Mouse (Mus musculus) midbrain, embryonic 15.5 days (tissue): ENCODE results near the gene Ttll3. TPM values are rescaled to one million over a fixed set of nuclear protein-coding genes. Genes with fewer than 3 reads are reported as not detected.
A peak's percentile ranks its signal among the peaks of the same experiment; 100 is the strongest.

Source experiments
- ATAC-seq: fragments of 200-750 bp; cut with Nextera tagmentation; replicated peaks from 2 replicates; pipeline ENCODE4 v1.8.0; 2017; ENCODE audit warnings: moderate TSS enrichment
- H3K27ac ChIP-seq: fragments of 300-500 bp; sonication (generic); 2 replicates; pipeline ENCODE4 v1.5.1; 2015; ENCODE audit warnings: mild to moderate bottlenecking, inconsistent platforms
- H3K27me3 ChIP-seq: fragments of 300-500 bp; sonication (generic); replicated peaks from 2 replicates; pipeline ENCODE4 v1.6.1; 2015; ENCODE audit warnings: inconsistent platforms
- H3K36me3 ChIP-seq: fragments of 300-500 bp; sonication (generic); replicated peaks from 2 replicates; pipeline ENCODE4 v1.6.1; 2015; ENCODE audit warnings: inconsistent platforms
- H3K4me1 ChIP-seq: fragments of 300-500 bp; sonication (generic); 2 replicates; pipeline ENCODE4 v1.6.1; 2015; ENCODE audit warnings: inconsistent platforms
- H3K4me2 ChIP-seq: fragments of 300-500 bp; sonication (generic); 2 replicates; pipeline ENCODE4 v1.6.1; 2015; ENCODE audit warnings: inconsistent platforms, mild to moderate bottlenecking, moderate library complexity
- H3K4me3 ChIP-seq: fragments of 300-500 bp; sonication (generic); 2 replicates; pipeline ENCODE4 v1.5.1; 2015; ENCODE audit warnings: mild to moderate bottlenecking, inconsistent platforms
- H3K9ac ChIP-seq: fragments of 300-500 bp; sonication (generic); 2 replicates; pipeline ENCODE4 v1.6.1; 2015; ENCODE audit warnings: mild to moderate bottlenecking, inconsistent platforms
- H3K9me3 ChIP-seq: fragments of 300-500 bp; sonication (generic); 2 replicates; pipeline ENCODE4 v1.6.1; 2016; ENCODE audit warnings: inconsistent platforms
- WGBS: fragments of 180-500 bp; shearing (Covaris S2); methylation state at CpG from one replicate; pipeline ENCODE4 v1.1.7; 2015; ENCODE audit warnings: mixed read lengths; 5-methylcytosine and 5-hydroxymethylcytosine counted together
- polyA plus RNA-seq: library from polyadenylated mRNA; unstranded; fragments of >200 nt; fragmentation: Nextera tagmentation; extraction: Ambion mirVana; gene quantifications from 2 replicates; pipeline ENCODE4 v1.2.1, GENCODE M21; 2015

Gene Ttll3
- polyA plus RNA-seq, 1 experiment from 2014 or later = 15.1 TPM

- WGBS = 80% methylated on average over 3 of the region's 3 CpGs
- ATAC-seq = no peak
- H3K4me1 ChIP-seq = no peaks in the 10 kb centered on the region
These were observed 40.9 kb downstream of the Ttll3 start for GRCm38 (mm10) chr6:113429965-113430364.

GRCm38 (mm10) chr6:113430846-113431245 is 41.8 kb downstream of the Ttll3 start:
- Histone ChIP-seq H3K9me3 (no peaks in the 10 kb centered on the region), H3K9ac (no peak overlapping the region), H3K4me2 (no peak overlapping the region), H3K27me3 (no peaks in the 10 kb centered on the region), H3K4me3 (no peak overlapping the region), H3K4me1 (no peaks in the 10 kb centered on the region), H3K27ac (no peak overlapping the region), H3K36me3 (no peaks in the 10 kb centered on the region)
- no peak for ATAC-seq
- WGBS = 73% methylated on average over 3 of the region's 3 CpGs

More at GRCm38 (mm10) chr6:113429965-113430364, 40.9 kb downstream of the Ttll3 start:
- no peak overlapping the region for H3K4me2 ChIP-seq
- H3K4me3 ChIP-seq = no peak overlapping the region
- H3K9me3 ChIP-seq = no peaks in the 10 kb centered on the region
- no peaks in the 10 kb centered on the region for H3K36me3 ChIP-seq
- H3K27me3 ChIP-seq = no peaks in the 10 kb centered on the region
- H3K9ac ChIP-seq = no peak overlapping the region
- no peak overlapping the region for H3K27ac ChIP-seq

- H3K27ac ChIP-seq = no peak overlapping the region
- no peaks in the 10 kb centered on the region for H3K4me1 ChIP-seq
- H3K4me3 ChIP-seq = no peak overlapping the region
- ATAC-seq = no peak
- no peaks in the 10 kb centered on the region for H3K27me3 ChIP-seq
- WGBS = 63% methylated on average over 3 of the region's 3 CpGs
- no peak overlapping the region for H3K4me2 ChIP-seq
- no peaks in the 10 kb centered on the region for H3K36me3 ChIP-seq
- no peak overlapping the region for H3K9ac ChIP-seq
- H3K9me3 ChIP-seq = no peaks in the 10 kb centered on the region
These were observed 42.7 kb downstream of the Ttll3 start for GRCm38 (mm10) chr6:113431801-113432200.

- Histone ChIP-seq H3K4me1 (no peaks in the 10 kb centered on the region), H3K9me3 (no peaks in the 10 kb centered on the region), H3K36me3 (no peaks in the 10 kb centered on the region), H3K27ac (no peak overlapping the region), H3K9ac (no peak overlapping the region), H3K4me2 (no peak overlapping the region), H3K27me3 (0 out of 2 replicates have a peak, but pooled peaks cover 3% of the 10 kb centered on the region), H3K4me3 (no peak overlapping the region)
- ATAC-seq = no peak
- 75% methylated on average over 3 of the region's 3 CpGs for WGBS
These were observed 44.6 kb downstream of the Ttll3 start for GRCm38 (mm10) chr6:113433661-113434060.

GRCm38 (mm10) chr6:113434691-113435090 is 45.6 kb downstream of the Ttll3 start:
- H3K9me3 ChIP-seq = no peaks in the 10 kb centered on the region

GRCm38 (mm10) chr6:113435664-113436205 is 46.7 kb downstream of the Ttll3 start, which contains the start of gene Cidec:
Gene Cidec, minus strand, starts transcription at chr6:113435760.
- no peaks in the 10 kb centered on the region for H3K9me3 ChIP-seq
- H3K4me1 ChIP-seq = no peaks in the 10 kb centered on the region
- 84% methylated on average over 9 of the region's 9 CpGs for WGBS
- no peak for ATAC-seq
- no peak within 1 kb of the TSS for H3K4me2 ChIP-seq
- no peak within 1 kb of the TSS for H3K27ac ChIP-seq
- H3K4me3 ChIP-seq = no peak within 1 kb of the TSS
- 0 out of 2 replicates have a peak, but pooled peaks cover 3% of the 10 kb centered on the region for H3K27me3 ChIP-seq
- H3K9ac ChIP-seq = no peak within 1 kb of the TSS
- no peaks in the 10 kb centered on the region for H3K36me3 ChIP-seq

More at GRCm38 (mm10) chr6:113434691-113435090, 45.6 kb downstream of the Ttll3 start:
- no peak overlapping the region for H3K27ac ChIP-seq
- no peaks in the 10 kb centered on the region for H3K4me1 ChIP-seq
- H3K4me2 ChIP-seq = no peak overlapping the region
- H3K9ac ChIP-seq = no peak overlapping the region
- H3K27me3 ChIP-seq = 0 out of 2 replicates have a peak, but pooled peaks cover 3% of the 10 kb centered on the region
- no peaks in the 10 kb centered on the region for H3K36me3 ChIP-seq
- no peak for ATAC-seq
- H3K4me3 ChIP-seq = no peak overlapping the region
- 77% methylated on average over 7 of the region's 7 CpGs for WGBS

- Histone ChIP-seq H3K27ac (no peak overlapping the region), H3K27me3 (0 out of 2 replicates have a peak, but pooled peaks cover 3% of the 10 kb centered on the region), H3K36me3 (no peaks in the 10 kb centered on the region), H3K4me2 (no peak overlapping the region), H3K4me3 (no peak overlapping the region), H3K9me3 (no peaks in the 10 kb centered on the region), H3K9ac (no peak overlapping the region), H3K4me1 (peaks cover 5% of the 10 kb centered on the region; the same call in 1 of the 2 replicates)
- 74% methylated on average over 12 of the region's 12 CpGs for WGBS
- no peak for ATAC-seq
These were observed 48.1 kb downstream of the Ttll3 start for GRCm38 (mm10) chr6:113437135-113437534.

GRCm38 (mm10) chr6:113438721-113439430 is 49.8 kb downstream of the Ttll3 start:
- H3K4me1 ChIP-seq = peaks cover 15% of the 10 kb centered on the region
- H3K36me3 ChIP-seq = no peaks in the 10 kb centered on the region
- H3K4me3 ChIP-seq = no peak overlapping the region
- no peak overlapping the region for H3K27ac ChIP-seq
- ATAC-seq = no peak
- H3K9ac ChIP-seq = no peak overlapping the region
- H3K4me2 ChIP-seq = no peak overlapping the region
- 0 out of 2 replicates have a peak, but pooled peaks cover 3% of the 10 kb centered on the region for H3K27me3 ChIP-seq
- H3K9me3 ChIP-seq = no peaks in the 10 kb centered on the region
- WGBS = 66% methylated on average over 12 of the region's 12 CpGs

- H3K27ac ChIP-seq = no peak overlapping the region
- H3K9ac ChIP-seq = no peak overlapping the region
- H3K4me1 ChIP-seq = peaks cover 18% of the 10 kb centered on the region
- no peak for ATAC-seq
- H3K27me3 ChIP-seq = 0 out of 2 replicates have a peak, but pooled peaks cover 3% of the 10 kb centered on the region
- WGBS = 87% methylated on average over 3 of the region's 3 CpGs
- H3K4me3 ChIP-seq = no peak overlapping the region
- no peaks in the 10 kb centered on the region for H3K36me3 ChIP-seq
- no peak overlapping the region for H3K4me2 ChIP-seq
- no peaks in the 10 kb centered on the region for H3K9me3 ChIP-seq
These were observed 51.6 kb downstream of the Ttll3 start for GRCm38 (mm10) chr6:113440686-113441085.

- Histone ChIP-seq H3K4me3 (no peak overlapping the region), H3K36me3 (no peaks in the 10 kb centered on the region), H3K27me3 (0 out of 2 replicates have a peak, but pooled peaks cover 3% of the 10 kb centered on the region), H3K4me2 (no peak overlapping the region), H3K9ac (no peak overlapping the region), H3K27ac (no peak overlapping the region), H3K9me3 (no peaks in the 10 kb centered on the region), H3K4me1 (peaks cover 18% of the 10 kb centered on the region)
- 53% methylated on average over 7 of the region's 7 CpGs for WGBS
- ATAC-seq = no peak; the same call in 1 of the 2 replicates
These were observed 52.2 kb downstream of the Ttll3 start for GRCm38 (mm10) chr6:113441147-113441680.

GRCm38 (mm10) chr6:113442087-113442441 is 53.0 kb downstream of the Ttll3 start:
- Histone ChIP-seq H3K9me3 (no peaks in the 10 kb centered on the region), H3K27me3 (0 out of 2 replicates have a peak, but pooled peaks cover 1% of the 10 kb centered on the region), H3K9ac (peak overlapping the region; percentile 97), H3K4me1 (peaks cover 18% of the 10 kb centered on the region), H3K4me3 (peak overlapping the region; percentile 100), H3K4me2 (peak overlapping the region; percentile 83), H3K36me3 (peaks cover 3% of the 10 kb centered on the region), H3K27ac (peak overlapping the region; percentile 85)
- WGBS = 42% methylated on average over 9 of the region's 9 CpGs
- peak; percentile 62 for ATAC-seq

GRCm38 (mm10) chr6:113442442-113443090 is 53.5 kb downstream of the Ttll3 start, which contains the start of gene Jagn1:
Gene Jagn1, plus strand, starts transcription at chr6:113442569.
- Histone ChIP-seq H3K27me3 (no peaks in the 10 kb centered on the region), H3K36me3 (peaks cover 8% of the 10 kb centered on the region), H3K27ac (peak within 1 kb of the TSS; percentile 85), H3K4me3 (peak within 1 kb of the TSS; percentile 100), H3K9ac (peak within 1 kb of the TSS; percentile 97), H3K4me2 (peak within 1 kb of the TSS; percentile 83), H3K9me3 (no peaks in the 10 kb centered on the region), H3K4me1 (peaks cover 18% of the 10 kb centered on the region)
- WGBS = under 1% methylated on average over 45 of the region's 45 CpGs
- peak; percentile 97 for ATAC-seq
